Mouse (Mus musculus) Patski (cell line): ENCODE measurements around the gene Emc6. TPM values are rescaled to one million over a fixed set of nuclear protein-coding genes. Genes with fewer than 3 reads are reported as not detected.

Experiments used
- ATAC-seq: fragments of 100-300 bp; one replicate; pipeline ENCODE4 v1.8.0; 2021
- CTCF ChIA-PET: fragments of 350-600 bp; sonication (Branson Sonifier 250); formaldehyde crosslinking; loops from one replicate; lab custom pipeline; 2022; ENCODE audit warnings: inconsistent platforms; lab: Charles Lee
- POLR2A ChIA-PET: fragments of 350-600 bp; sonication (Branson Sonifier 250); formaldehyde crosslinking; loops from one replicate; lab custom pipeline; 2022; ENCODE audit warnings: antibody characterized with exemption, inconsistent platforms; lab: Charles Lee
- DNase-seq: peaks from one replicate; pipeline ENCODE4 v3.0.0-alpha.2; 2011; ENCODE audit warnings: low read depth, low spot score
- H3K27me3 ChIP-seq: fragments of 371-371 bp; one replicate; pipeline ENCODE4 v1.5.1; 2021
- CTCF ChIP-seq: fragments of 100-300 bp; IDR thresholded peaks from one replicate; pipeline ENCODE4 v1.5.1; 2021
- in situ Hi-C: fragments of 300-500 bp; cut with MboI; formaldehyde crosslinking; loops from 3 replicates; pipeline ENCODE4 v1.11.1; 2018; ENCODE audit warnings: low pct_unique_long_range_greater_than_20kb, mixed read lengths
- polyA plus RNA-seq: library from polyadenylated mRNA; unstranded; gene quantifications from one replicate; pipeline ENCODE4 v1.2.3, GENCODE M21; 2021

Gene Emc6
- polyA plus RNA-seq, 1 experiment from 2014 or later = 79.4 TPM

GRCm38 (mm10) chr11:73201597-73201996 is 24.8 kb upstream of the Emc6 start:
- CTCF ChIA-PET = interaction anchor here (1.3 to 1.7 kb wide), 3 partner anchors 12 to 23 kb away, joined by 3 to 6 read pairs (median 4); no protein-coding TSS in a partner anchor
- no peak for TF ChIP-seq CTCF
- in situ Hi-C loops = no loop called here
- no peaks in the 10 kb centered on the region for H3K27me3 ChIP-seq
- DNase-seq (no peak), ATAC-seq (no peak)
- POLR2A ChIA-PET = interaction anchor here (1.1 kb wide), 1 partner anchor 9 kb away, joined by 3 read pairs; no protein-coding TSS in a partner anchor

GRCm38 (mm10) chr11:73201021-73201420 is 24.2 kb upstream of the Emc6 start:
- no peaks in the 10 kb centered on the region for H3K27me3 ChIP-seq
- ATAC-seq (no peak), DNase-seq (no peak)
- CTCF ChIA-PET = interaction anchor here (1.3 kb wide), 2 partner anchors 11 to 21 kb away, joined by 3 to 6 read pairs; no protein-coding TSS in a partner anchor
- TF ChIP-seq CTCF = no peak
- POLR2A ChIA-PET = interaction anchor here (1.1 kb wide), 1 partner anchor 10 kb away, joined by 3 read pairs; no protein-coding TSS in a partner anchor
- in situ Hi-C loops = no loop called here

DNA sequence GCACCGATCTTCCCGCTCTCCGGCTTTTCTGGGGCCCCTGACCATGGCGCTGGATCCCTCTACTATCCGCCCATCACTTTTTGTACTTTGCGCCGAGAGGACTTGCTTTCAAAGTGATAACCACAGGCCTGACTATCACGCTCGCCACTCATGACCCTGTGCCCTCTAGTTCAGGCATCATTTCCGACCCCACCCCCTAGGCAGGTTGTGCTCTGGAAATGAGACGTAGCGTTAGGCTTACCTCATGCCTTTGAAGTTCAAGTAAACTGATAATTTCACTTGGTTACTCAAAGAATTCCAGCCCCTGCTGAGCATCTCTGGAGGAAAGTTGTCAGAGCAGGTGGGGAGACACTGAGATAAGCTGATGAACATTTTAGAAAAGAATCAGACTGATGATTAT is 23.0 kb upstream of the Emc6 start:
- POLR2A ChIA-PET = interaction anchor here (0.7 to 1.4 kb wide), 3 partner anchors 22 to 55 kb away, joined by 3 read pairs; no protein-coding TSS in a partner anchor
- no peak for DNase-seq
- H3K27me3 ChIP-seq = no peaks in the 10 kb centered on the region
- TF ChIP-seq CTCF = no peak
- in situ Hi-C loops = no loop called here
- ATAC-seq = no peak
- CTCF ChIA-PET = interaction anchor here (1.4 to 1.5 kb wide), 2 partner anchors 10 to 22 kb away, joined by 5 read pairs; no protein-coding TSS in a partner anchor

DNA sequence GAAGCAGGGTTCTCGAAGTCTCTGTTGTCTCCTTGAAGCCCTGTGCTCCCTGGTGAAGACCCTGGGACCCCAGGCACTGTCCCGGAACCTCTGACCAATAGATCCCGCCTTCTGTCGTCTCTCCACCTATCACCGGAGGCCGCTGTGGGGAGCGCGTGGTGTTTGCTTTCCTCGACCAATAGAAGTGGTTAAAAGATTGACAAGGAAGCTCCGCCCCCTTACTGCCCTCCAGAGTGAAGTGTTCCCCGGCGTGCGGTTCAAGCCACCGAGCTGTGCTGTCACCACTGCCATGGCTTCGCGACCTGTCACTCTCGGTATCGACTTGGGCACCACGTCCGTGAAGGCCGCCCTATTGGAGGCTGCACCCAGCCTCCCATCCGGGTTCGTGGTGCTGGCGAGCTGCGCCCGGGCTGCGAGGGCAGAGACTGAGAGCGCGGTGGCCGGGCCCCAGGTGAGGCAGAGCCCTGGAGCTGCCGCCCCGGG is 22.4 kb upstream of the Emc6 start, which contains the start of gene Shpk:
Shpk (plus strand) TSS at position 231 of the 483 bp plus-strand sequence.
- TF ChIP-seq CTCF = no peak
- no peaks in the 10 kb centered on the region for H3K27me3 ChIP-seq
- in situ Hi-C loops = no loop called here
- ChIA-PET POLR2A (interaction anchor here (0.7 to 1.4 kb wide), 4 partner anchors 12 to 54 kb away, joined by 3 to 7 read pairs (median 3); no protein-coding TSS in a partner anchor), CTCF (interaction anchor here (1.3 to 1.5 kb wide), 3 partner anchors 9 to 26 kb away, joined by 4 to 5 read pairs (median 5); no protein-coding TSS in a partner anchor)
- DNase-seq = peak; percentile 72
- peak; percentile 98 for ATAC-seq

GRCm38 (mm10) chr11:73198603-73199229 is 21.9 kb upstream of the Emc6 start, which contains the start of gene Ctns:
Gene Ctns (minus strand): TSS chr11:73199042.
- ATAC-seq (peak; percentile 97), DNase-seq (peak; percentile 77)
- no peaks in the 10 kb centered on the region for H3K27me3 ChIP-seq
- in situ Hi-C loops = no loop called here
- POLR2A ChIA-PET = interaction anchor here (0.7 to 1.4 kb wide), 5 partner anchors 12 to 25 kb away, joined by 3 to 7 read pairs (median 3); no protein-coding TSS in a partner anchor
- no peak for TF ChIP-seq CTCF
- CTCF ChIA-PET = interaction anchor here (1.3 to 1.5 kb wide), 4 partner anchors 8 to 25 kb away, joined by 4 to 5 read pairs (median 4); no protein-coding TSS in a partner anchor

- POLR2A ChIA-PET = interaction anchor here (0.7 to 1.4 kb wide), 3 partner anchors 11 to 22 kb away, joined by 3 to 7 read pairs (median 4); no protein-coding TSS in a partner anchor
- TF ChIP-seq CTCF = no peak
- in situ Hi-C loops = no loop called here
- DNase-seq (no peak), ATAC-seq (no peak)
- no peaks in the 10 kb centered on the region for H3K27me3 ChIP-seq
- CTCF ChIA-PET = interaction anchor here (1.3 kb wide), 2 partner anchors 11 to 25 kb away, joined by 4 read pairs; no protein-coding TSS in a partner anchor
Measured at GRCm38 (mm10) chr11:73198190-73198589, 21.4 kb upstream of the Emc6 start.

- no peaks in the 10 kb centered on the region for H3K27me3 ChIP-seq
- ATAC-seq (no peak), DNase-seq (no peak)
- CTCF ChIA-PET = interaction anchor here (1.1 to 1.4 kb wide), 2 partner anchors 16 to 19 kb away, joined by 3 read pairs; no protein-coding TSS in a partner anchor
- in situ Hi-C loops = no loop called here
- POLR2A ChIA-PET = no interaction called here
- no peak for TF ChIP-seq CTCF
Measured at GRCm38 (mm10) chr11:73194444-73194843, 17.6 kb upstream of the Emc6 start.

- ChIA-PET POLR2A (interaction anchor here (0.6 kb wide), 1 partner anchor 90 kb away, joined by 9 read pairs; no protein-coding TSS in a partner anchor), CTCF (interaction anchor here (1.1 to 1.4 kb wide), 3 partner anchors 15 to 30 kb away, joined by 3 to 4 read pairs (median 3); no protein-coding TSS in a partner anchor)
- in situ Hi-C loops = no loop called here
- DNase-seq (no peak), ATAC-seq (peak; percentile 40)
- no peaks in the 10 kb centered on the region for H3K27me3 ChIP-seq
- TF ChIP-seq CTCF = no peak
Measured at GRCm38 (mm10) chr11:73193047-73193446, 16.2 kb upstream of the Emc6 start.

DNA sequence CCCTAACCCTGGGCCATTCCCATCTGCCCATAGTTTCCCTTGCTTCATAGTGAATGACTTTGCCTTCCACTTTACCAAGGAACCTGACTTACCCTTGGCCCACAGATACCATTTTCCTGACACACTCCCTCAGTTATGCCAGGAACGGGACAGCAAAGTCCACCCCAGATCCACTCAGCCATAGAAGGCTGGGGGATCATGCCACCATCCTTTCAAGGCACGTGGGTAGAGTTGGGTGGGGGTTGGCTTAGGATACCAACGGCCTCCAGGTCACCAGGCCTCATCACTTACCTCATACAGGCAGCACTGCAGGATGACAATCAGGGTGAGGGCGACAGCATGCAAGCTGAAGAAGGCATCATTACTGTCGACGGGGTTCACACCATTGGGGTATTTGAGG is 10.4 kb upstream of the Emc6 start:
- CTCF ChIA-PET = interaction anchor here (0.9 to 3.4 kb wide), 3 partner anchors 8 to 21 kb away, joined by 4 to 9 read pairs (median 5); partner anchors contain the start of gene Ctns
- no peaks in the 10 kb centered on the region for H3K27me3 ChIP-seq
- DNase-seq (no peak), ATAC-seq (no peak)
- POLR2A ChIA-PET = interaction anchor here (1.4 kb wide), 1 partner anchor 11 kb away, joined by 7 read pairs; the partner anchor contains the start of genes Ctns and Shpk
- TF ChIP-seq CTCF = no peak
- in situ Hi-C loops = no loop called here
